Mouse (Mus musculus): ENCODE results near the gene Plekha4. TPM values are rescaled to one million over a fixed set of nuclear protein-coding genes. Genes with fewer than 3 reads are reported as not detected.

The Plekha4 gene
- polyA plus RNA-seq, 1 experiment from 2014 or later = 0.87 TPM

- Histone ChIP-seq H3K36me3 (ENCODE audit: control insufficient read depth, insufficient read depth, low read length) (no peaks in the 10 kb centered on the region), H3K9ac (ENCODE audit: low read depth, low read length) (no peak overlapping the region), H3K27me3 (ENCODE audit: control insufficient read depth, insufficient read depth, low read depth, low read length) (no peaks in the 10 kb centered on the region), H3K4me1 (ENCODE audit: control insufficient read depth, insufficient read depth, low read length) (no peaks in the 10 kb centered on the region), H3K4me3 (ENCODE audit: low read depth, low read length) (no peak overlapping the region), H3K4me2 (ENCODE audit: low read length) (no peak overlapping the region), H3K9me3 (replicated peaks; ENCODE audit: control insufficient read depth, low read length, poor library complexity, severe bottlenecking) (no peaks in the 10 kb centered on the region), H3K27ac (ENCODE audit: low read length) (no peak overlapping the region)
- no peak for ATAC-seq
- 48% methylated on average over 18 of the region's 18 CpGs for WGBS
These were observed 73.1 kb downstream of the Plekha4 start for GRCm38 (mm10) chr7:45598960-45599879.

Other genes with a start within 250 kb of the Plekha4 start
- not detected in 2 replicates for gene Slc6a21, start 248.8 kb upstream of the Plekha4 start, polyA plus RNA-seq (2015; fragmentation: Nextera tagmentation; extraction: Ambion mirVana)
- 11.1 and 12.4 TPM in 2 replicates for gene Trpm4, start 192.6 kb upstream of the Plekha4 start, polyA plus RNA-seq (2015; fragmentation: Nextera tagmentation; extraction: Ambion mirVana)
- 0.39 and 0.40 TPM in 2 replicates for gene Hrc, start 191.0 kb upstream of the Plekha4 start, polyA plus RNA-seq (2015; fragmentation: Nextera tagmentation; extraction: Ambion mirVana)
- 28.5 and 29.2 TPM in 2 replicates for gene Ppfia3, start 159.3 kb upstream of the Plekha4 start, polyA plus RNA-seq (2015; fragmentation: Nextera tagmentation; extraction: Ambion mirVana)
- 27.0 and 39.9 TPM in 2 replicates for gene Lin7b, start 155.7 kb upstream of the Plekha4 start, polyA plus RNA-seq (2015; fragmentation: Nextera tagmentation; extraction: Ambion mirVana)
- gene Snrnp70, start 130.6 kb upstream of the Plekha4 start, polyA plus RNA-seq (2015; fragmentation: Nextera tagmentation; extraction: Ambion mirVana) = 157 and 186 TPM in 2 replicates
- gene Kcna7, start 120.7 kb upstream of the Plekha4 start, polyA plus RNA-seq (2015; fragmentation: Nextera tagmentation; extraction: Ambion mirVana) = not detected in 2 replicates
- gene Ntf5, start 112.6 kb upstream of the Plekha4 start, polyA plus RNA-seq (2015; fragmentation: Nextera tagmentation; extraction: Ambion mirVana) = not detected in 2 replicates
- gene Lhb, start 105.5 kb upstream of the Plekha4 start, polyA plus RNA-seq (2015; fragmentation: Nextera tagmentation; extraction: Ambion mirVana) = 0.39 and 0.88 TPM in 2 replicates
- 20.9 and 21.8 TPM in 2 replicates for gene Gys1, start 91.5 kb upstream of the Plekha4 start, polyA plus RNA-seq (2015; fragmentation: Nextera tagmentation; extraction: Ambion mirVana)
- 103 and 110 TPM in 2 replicates for gene Ruvbl2, start 88.2 kb upstream of the Plekha4 start, polyA plus RNA-seq (2015; fragmentation: Nextera tagmentation; extraction: Ambion mirVana)
- 5,323 and 5,449 TPM in 2 replicates for gene Ftl1, start 66.4 kb upstream of the Plekha4 start, polyA plus RNA-seq (2015; fragmentation: Nextera tagmentation; extraction: Ambion mirVana)
- 232 and 243 TPM in 2 replicates for gene Bax, start 59.4 kb upstream of the Plekha4 start, polyA plus RNA-seq (2015; fragmentation: Nextera tagmentation; extraction: Ambion mirVana)
- gene Tulp2, start 44.5 kb upstream of the Plekha4 start, polyA plus RNA-seq (2015; fragmentation: Nextera tagmentation; extraction: Ambion mirVana) = 0.15 and 0.16 TPM in 2 replicates
- gene Gm45808, start 39.5 kb upstream of the Plekha4 start, polyA plus RNA-seq (2015; fragmentation: Nextera tagmentation; extraction: Ambion mirVana) = not detected in 2 replicates
- 4.1 and 4.2 TPM in 2 replicates for gene Dhdh, start 37.5 kb upstream of the Plekha4 start, polyA plus RNA-seq (2015; fragmentation: Nextera tagmentation; extraction: Ambion mirVana)
- gene Nucb1, start 15.9 kb upstream of the Plekha4 start, polyA plus RNA-seq (2015; fragmentation: Nextera tagmentation; extraction: Ambion mirVana) = 107 and 119 TPM in 2 replicates
- gene Ppp1r15a, start 62 bp upstream of the Plekha4 start, polyA plus RNA-seq (2015; fragmentation: Nextera tagmentation; extraction: Ambion mirVana) = 10.5 and 13.9 TPM in 2 replicates
- gene Hsd17b14, start 28.6 kb downstream of the Plekha4 start, polyA plus RNA-seq (2015; fragmentation: Nextera tagmentation; extraction: Ambion mirVana) = 0.21 TPM in 1 of 2 replicates, not detected in the other
- 23.6 and 25.0 TPM in 2 replicates for gene Bcat2, start 43.8 kb downstream of the Plekha4 start, polyA plus RNA-seq (2015; fragmentation: Nextera tagmentation; extraction: Ambion mirVana)
- not detected in 2 replicates for gene Fgf21, start 89.2 kb downstream of the Plekha4 start, polyA plus RNA-seq (2015; fragmentation: Nextera tagmentation; extraction: Ambion mirVana)
- not detected in 2 replicates for gene Fut1, start 91.0 kb downstream of the Plekha4 start, polyA plus RNA-seq (2015; fragmentation: Nextera tagmentation; extraction: Ambion mirVana)
- not detected in 2 replicates for gene Izumo1, start 95.5 kb downstream of the Plekha4 start, polyA plus RNA-seq (2015; fragmentation: Nextera tagmentation; extraction: Ambion mirVana)
- gene Rasip1, start 101.2 kb downstream of the Plekha4 start, polyA plus RNA-seq (2015; fragmentation: Nextera tagmentation; extraction: Ambion mirVana) = 17.2 and 18.5 TPM in 2 replicates
- 3.4 and 4.6 TPM in 2 replicates for gene Mamstr, start 113.6 kb downstream of the Plekha4 start, polyA plus RNA-seq (2015; fragmentation: Nextera tagmentation; extraction: Ambion mirVana)
- gene Fut2, start 140.1 kb downstream of the Plekha4 start, polyA plus RNA-seq (2015; fragmentation: Nextera tagmentation; extraction: Ambion mirVana) = 0.16 TPM in 2 replicates
- 0.23 and 0.71 TPM in 2 replicates for gene Ntn5, start 157.7 kb downstream of the Plekha4 start, polyA plus RNA-seq (2015; fragmentation: Nextera tagmentation; extraction: Ambion mirVana)
- gene Sec1, start 168.1 kb downstream of the Plekha4 start, polyA plus RNA-seq (2015; fragmentation: Nextera tagmentation; extraction: Ambion mirVana) = 0.24 and 0.28 TPM in 2 replicates
- gene Car11, start 173.5 kb downstream of the Plekha4 start, polyA plus RNA-seq (2015; fragmentation: Nextera tagmentation; extraction: Ambion mirVana) = 71.6 and 89.9 TPM in 2 replicates
- gene Dbp, start 178.8 kb downstream of the Plekha4 start, polyA plus RNA-seq (2015; fragmentation: Nextera tagmentation; extraction: Ambion mirVana) = 2.3 and 3.4 TPM in 2 replicates
- gene Rpl18, start 189.1 kb downstream of the Plekha4 start, polyA plus RNA-seq (2015; fragmentation: Nextera tagmentation; extraction: Ambion mirVana) = 475 and 495 TPM in 2 replicates
- gene Sphk2, start 191.7 kb downstream of the Plekha4 start, polyA plus RNA-seq (2015; fragmentation: Nextera tagmentation; extraction: Ambion mirVana) = 21.9 and 23.0 TPM in 2 replicates
- 0.48 and 0.62 TPM in 2 replicates for gene Fam83e, start 194.9 kb downstream of the Plekha4 start, polyA plus RNA-seq (2015; fragmentation: Nextera tagmentation; extraction: Ambion mirVana)
- gene Spaca4, start 199.5 kb downstream of the Plekha4 start, polyA plus RNA-seq (2015; fragmentation: Nextera tagmentation; extraction: Ambion mirVana) = not detected in 2 replicates